10 mouse cellular contexts compared by ENCODE assay signal in genomic region chr16:92519820-92520492, GRCm38 (mm10). TPM values are rescaled to one million over a fixed set of nuclear protein-coding genes. Genes with fewer than 3 reads are reported as not detected.
DNase-seq lines count a peak whose midpoint lies in the region; ATAC-seq and TF ChIP-seq lines count a peak whose summit lies in the region.
"Had no signal": no experiment of that assay in that cellular context is flagged by ENCODE, and none has a peak within 500 bp of the region (broad histone marks: within the 10 kb centered on the region; RNA-seq: fewer than 3 reads in every experiment).

No protein-coding gene starts in this region.

- TF ChIP-seq EP300 in CH12.LX (IDR thresholded peaks at IDR 0.05; ENCODE audit: low read length), result no peak

- DNase-seq in hindbrain, embryonic 11.5 days (ENCODE audit: low spot score), result peak; percentile 71
- peak; percentile 53 for DNase-seq in A20 (ENCODE audit: low read depth, low spot score)
- DNase-seq in CH12.LX (ENCODE audit: extremely low read depth), result peak; percentile 76
- DNase-seq in layer of hippocampus, postnatal 14 days (ENCODE audit: low spot score in 2 of 2), result peak; percentile 44 to 49
- DNase-seq in naive thymus-derived CD4-positive, alpha-beta T cell, adult 2 months (ENCODE audit: low read depth), result peak; percentile 60
- DNase-seq in spleen, postnatal 14 days (ENCODE audit: low spot score in 2 of 2), result no peak

- 56% methylated on average over 13 of the region's 13 CpGs for WGBS in hindbrain, embryonic 11.5 days
- WGBS in hindbrain, embryonic 16.5 days, result 57% methylated on average over 13 of the region's 13 CpGs

- no peaks in the 10 kb centered on the region; the same call in 1 of the 2 replicates for H3K27me3 ChIP-seq in hindbrain, embryonic 11.5 days (ENCODE audit: control insufficient read depth, insufficient read depth, low read length)
- no peaks in the 10 kb centered on the region for H3K27me3 ChIP-seq in hindbrain, embryonic 16.5 days (replicated peaks; ENCODE audit: control insufficient read depth, insufficient read depth, low read length)
- peaks cover 2% of the 10 kb centered on the region for H3K27me3 ChIP-seq in CH12.LX (replicated peaks)
- H3K27me3 ChIP-seq: hindbrain, embryonic 15.5 days; neural tube, embryonic 13.5 days had no signal

- no peak overlapping the region for H3K4me2 ChIP-seq in hindbrain, embryonic 11.5 days (replicated peaks; ENCODE audit: low read depth, low read length)
- no peak overlapping the region for H3K4me2 ChIP-seq in hindbrain, embryonic 16.5 days (ENCODE audit: low read length)
- no peak overlapping the region for H3K4me2 ChIP-seq in CH12.LX (ENCODE audit: insufficient read depth, low read depth, poor library complexity, severe bottlenecking)
- H3K4me2 ChIP-seq: hindbrain, embryonic 15.5 days; neural tube, embryonic 13.5 days had no signal

- no peak for ATAC-seq in hindbrain, embryonic 11.5 days (ENCODE audit: low FRiP score)
- no peak for ATAC-seq in hindbrain, embryonic 16.5 days
- peak; percentile 76 for ATAC-seq in common myeloid progenitor, adult 5-6 weeks (replicated peaks; ENCODE audit: low read depth, poor library complexity, severe bottlenecking)

- dilution Hi-C loops in CH12.LX (cut with MboI; ENCODE audit: extremely low pct_ligation_motif_present, extremely low pct_unique_long_range_greater_than_20kb, low sequenced_read_pairs), result no loop called here

- H3K4me3 ChIP-seq in hindbrain, embryonic 11.5 days (ENCODE audit: low read depth, low read length), result no peak overlapping the region
- H3K4me3 ChIP-seq in hindbrain, embryonic 16.5 days (ENCODE audit: low read length), result no peak overlapping the region
- no peak overlapping the region for H3K4me3 ChIP-seq in CH12.LX (replicated peaks in 1 of 3; ENCODE audit: low read depth in 2 of 3, low read length in 2 of 3, poor library complexity in 1 of 3)
- H3K4me3 ChIP-seq: hindbrain, embryonic 15.5 days; neural tube, embryonic 13.5 days had no signal

- no peaks in the 10 kb centered on the region for H3K36me3 ChIP-seq in hindbrain, embryonic 11.5 days (ENCODE audit: control insufficient read depth, insufficient read depth, low read length)
- no peaks in the 10 kb centered on the region for H3K36me3 ChIP-seq in hindbrain, embryonic 16.5 days (ENCODE audit: control insufficient read depth, insufficient read depth, low read length)
- H3K36me3 ChIP-seq in CH12.LX (replicated peaks in 1 of 2; ENCODE audit: control insufficient read depth in 1 of 2, insufficient read depth in 1 of 2, low read length in 1 of 2), result no peaks in the 10 kb centered on the region
- H3K36me3 ChIP-seq: hindbrain, embryonic 15.5 days; neural tube, embryonic 13.5 days had no signal

- no peak overlapping the region for H3K27ac ChIP-seq in hindbrain, embryonic 11.5 days (ENCODE audit: low read depth, low read length)
- no peak overlapping the region for H3K27ac ChIP-seq in hindbrain, embryonic 16.5 days (ENCODE audit: low read depth, low read length)
- no peak overlapping the region for H3K27ac ChIP-seq in CH12.LX (ENCODE audit: insufficient read depth, low read depth)
- H3K27ac ChIP-seq: hindbrain, embryonic 15.5 days; neural tube, embryonic 13.5 days had no signal

- in situ Hi-C loops in CH12.LX (cut with MboI; ENCODE audit: low pct_ligation_motif_present, low pct_unique_long_range_greater_than_20kb, low sequenced_read_pairs), result no loop called here

- peak; percentile 63 to 86 for TF ChIP-seq CTCF in CH12.LX (conservative IDR thresholded peaks at IDR 0.05 in 1 of 2, IDR thresholded peaks at IDR 0.05 in 1 of 2; ENCODE audit: low read depth in 2 of 2, low read length in 2 of 2)

- H3K79me2 ChIP-seq in CH12.LX (replicated peaks; ENCODE audit: control insufficient read depth, extremely low read depth, insufficient read depth, poor library complexity, severe bottlenecking), result no peaks in the 10 kb centered on the region

- peak; percentile 90 for TF ChIP-seq RAD21 in CH12.LX (IDR thresholded peaks at IDR 0.05; ENCODE audit: low read depth, low read length)

- no peak overlapping the region for H3K9ac ChIP-seq in hindbrain, embryonic 11.5 days (ENCODE audit: low read depth, low read length)
- no peak overlapping the region for H3K9ac ChIP-seq in hindbrain, embryonic 16.5 days (ENCODE audit: low read depth, low read length)
- no peak overlapping the region for H3K9ac ChIP-seq in CH12.LX (ENCODE audit: insufficient read depth, low read depth)
- H3K9ac ChIP-seq: hindbrain, embryonic 15.5 days; neural tube, embryonic 13.5 days had no signal

- no peaks in the 10 kb centered on the region for H3K9me3 ChIP-seq in hindbrain, embryonic 11.5 days (ENCODE audit: control insufficient read depth, low read length)
- no peaks in the 10 kb centered on the region for H3K9me3 ChIP-seq in hindbrain, embryonic 16.5 days (ENCODE audit: control insufficient read depth, low read length)
- H3K9me3 ChIP-seq in CH12.LX (replicated peaks; ENCODE audit: low read length), result no peaks in the 10 kb centered on the region
- H3K9me3 ChIP-seq: hindbrain, embryonic 15.5 days; neural tube, embryonic 13.5 days had no signal

- no peak for TF ChIP-seq POLR2A in CH12.LX (IDR thresholded peaks at IDR 0.05; ENCODE audit: low read depth, low read length)

- H3K4me1 ChIP-seq in hindbrain, embryonic 11.5 days (replicated peaks; ENCODE audit: control insufficient read depth, insufficient read depth, low read length), result no peaks in the 10 kb centered on the region
- H3K4me1 ChIP-seq in hindbrain, embryonic 16.5 days (ENCODE audit: control insufficient read depth, insufficient read depth, low read depth, low read length), result no peaks in the 10 kb centered on the region
- H3K4me1 ChIP-seq in CH12.LX (ENCODE audit: control insufficient read depth in 1 of 2, insufficient read depth in 2 of 2), result peaks cover 0 to 15% of the 10 kb centered on the region in 2 experiments; a peak in 2 of 4 replicates
- H3K4me1 ChIP-seq: hindbrain, embryonic 15.5 days; neural tube, embryonic 13.5 days had no signal

TF ChIP-seq in CH12.LX, 34 proteins besides CTCF, POLR2A, EP300 and RAD21:
- TF ChIP-seq ZC3H11A (IDR thresholded peaks at IDR 0.05; ENCODE audit: low read depth, low read length) (0 out of 2 replicates have a peak, but pooled peaks have one; percentile 43), CHD1 (IDR thresholded peaks at IDR 0.05; ENCODE audit: low read depth, low read length) (no peak), NELFE (IDR thresholded peaks at IDR 0.05; ENCODE audit: low read depth, low read length) (0 out of 2 replicates have a peak, but pooled peaks have one; percentile 48), MEF2A (IDR thresholded peaks at IDR 0.05; ENCODE audit: borderline replicate concordance, low read depth, low read length) (no peak), SMC3 (IDR thresholded peaks at IDR 0.05; ENCODE audit: low read depth, low read length) (peak; percentile 82)

RNA-seq across cellular contexts. Expression of gene Clic6, which starts 34.4 kb away (rescaled TPM):
- 3.4 and 4.8 TPM in 2 replicates for polyA plus RNA-seq in hindbrain, embryonic 11.5 days (2014; fragmentation: Nextera tagmentation; extraction: Ambion mirVana)
- 7.8 and 7.9 TPM in 2 replicates for polyA plus RNA-seq in hindbrain, embryonic 16.5 days (2015; fragmentation: Nextera tagmentation; extraction: Ambion mirVana)
- total RNA-seq in CH12.LX (2012; rRNA removed), result 0.80 and 1.2 TPM in 2 replicates
- 0.16 and 0.24 TPM in 2 replicates for total RNA-seq in CH12.LX (2014; rRNA removed)
- polyA plus RNA-seq in CH12.LX (2012; ENCODE audit: insufficient read length, low read depth), result 0.08 TPM in 1 of 2 replicates, not detected in the other
- total RNA-seq in common myeloid progenitor, adult 5-6 weeks (2017), result not detected in 2 replicates
- total RNA-seq in layer of hippocampus, postnatal 14 days (2021), result 10 to 100 TPM in 1 of 2 experiments, 1 to 10 TPM in 1; 2.1 to 15.4 TPM

RNA-seq across cellular contexts. Expression of gene Rcan1, which starts 49.3 kb away (rescaled TPM):
- polyA plus RNA-seq in hindbrain, embryonic 11.5 days (2014; fragmentation: Nextera tagmentation; extraction: Ambion mirVana), result 39.3 and 45.3 TPM in 2 replicates
- 75.7 and 85.5 TPM in 2 replicates for polyA plus RNA-seq in hindbrain, embryonic 16.5 days (2015; fragmentation: Nextera tagmentation; extraction: Ambion mirVana)
- total RNA-seq in CH12.LX (2012; rRNA removed), result 10.0 and 10.5 TPM in 2 replicates
- 15.3 and 15.5 TPM in 2 replicates for total RNA-seq in CH12.LX (2014; rRNA removed)
- polyA plus RNA-seq in CH12.LX (2012; ENCODE audit: insufficient read length, low read depth), result 12.4 and 13.5 TPM in 2 replicates
- 7.6 and 13.8 TPM in 2 replicates for total RNA-seq in common myeloid progenitor, adult 5-6 weeks (2017)
- 10 to 100 TPM; 39.5 to 40.3 TPM for total RNA-seq in layer of hippocampus, postnatal 14 days (2021)

Comparison
In these comparisons a context has a peak if more than half of its experiments do, and no peak if none do; other contexts are left out.
1. DNase-seq: peak in hindbrain, embryonic 11.5 days (single experiment), A20 (single experiment), CH12.LX (single experiment), layer of hippocampus, postnatal 14 days (2 of 2) and naive thymus-derived CD4-positive, alpha-beta T cell, adult 2 months (single experiment); none in spleen, postnatal 14 days (0 of 2).